Comparison of ENCODE assay signal across 8 mouse cellular contexts in genomic region chr6:70791824-70792535, GRCm38 (mm10). TPM values are rescaled to one million over a fixed set of nuclear protein-coding genes. Genes with fewer than 3 reads are reported as not detected.
DNase-seq lines count a peak whose midpoint lies in the region; ATAC-seq and TF ChIP-seq lines count a peak whose summit lies in the region.

Gene Rpia, minus strand, starts transcription at chr6:70792232.

- H3K36me3 ChIP-seq in ES-E14 (ENCODE audit: control insufficient read depth, insufficient read depth, low read length, poor library complexity, severe bottlenecking), result no peaks in the 10 kb centered on the region
- H3K36me3 ChIP-seq in forebrain, embryonic 16.5 days (ENCODE audit: control insufficient read depth, insufficient read depth), result no peaks in the 10 kb centered on the region
- no peaks in the 10 kb centered on the region for H3K36me3 ChIP-seq in lung, embryonic 14.5 days (ENCODE audit: insufficient read depth)
- no peaks in the 10 kb centered on the region for H3K36me3 ChIP-seq in thymus, adult 2 months (ENCODE audit: control insufficient read depth, insufficient read depth, low read length)

- ATAC-seq in forebrain, embryonic 16.5 days, result peak; percentile 99
- peak; percentile 98 for ATAC-seq in lung, embryonic 14.5 days (ENCODE audit: insufficient read depth)

- H3K27me3 ChIP-seq in forebrain, embryonic 16.5 days (replicated peaks; ENCODE audit: control insufficient read depth, insufficient read depth, low read length), result no peaks in the 10 kb centered on the region
- no peaks in the 10 kb centered on the region for H3K27me3 ChIP-seq in lung, embryonic 14.5 days (ENCODE audit: insufficient read depth, low read length)
- H3K27me3 ChIP-seq in thymus, adult 2 months (ENCODE audit: control insufficient read depth, insufficient read depth, low read length), result no peaks in the 10 kb centered on the region

- H3K4me3 ChIP-seq in ES-E14 (ENCODE audit: insufficient read depth in 1 of 2, low read depth in 1 of 2, low read length in 2 of 2, poor library complexity in 1 of 2, severe bottlenecking in 1 of 2), result peak within 1 kb of the TSS; percentile 72 to 93
- H3K4me3 ChIP-seq in forebrain, embryonic 16.5 days (replicated peaks; ENCODE audit: low read length), result peak within 1 kb of the TSS; percentile 95
- H3K4me3 ChIP-seq in layer of hippocampus, adult 2 months, result peak within 1 kb of the TSS; percentile 73
- H3K4me3 ChIP-seq in lung, embryonic 14.5 days (ENCODE audit: low read depth, low read length), result peak within 1 kb of the TSS; percentile 68
- peak within 1 kb of the TSS; percentile 88 for H3K4me3 ChIP-seq in olfactory bulb, adult 2 months (ENCODE audit: insufficient read depth, low read depth, low read length)
- peak within 1 kb of the TSS; percentile 63 for H3K4me3 ChIP-seq in thymus, adult 2 months (ENCODE audit: control insufficient read depth, insufficient read depth, low read length)

- peak; percentile 52 for TF ChIP-seq POLR2A in olfactory bulb, adult 2 months (IDR thresholded peaks at IDR 0.05; ENCODE audit: insufficient read depth, low read depth, low read length)
- peak; percentile 46; the same call in 1 of the 2 replicates for TF ChIP-seq POLR2A in thymus, adult 2 months (IDR thresholded peaks at IDR 0.05; ENCODE audit: control insufficient read depth, extremely low read depth, insufficient read depth, low read length, poor library complexity)

- peak; percentile 73 for TF ChIP-seq CTCF in layer of hippocampus, adult 2 months (conservative IDR thresholded peaks at IDR 0.05)
- TF ChIP-seq CTCF in lung, embryonic 14.5 days (IDR thresholded peaks at IDR 0.05; ENCODE audit: low read depth), result peak; percentile 23; the same call in 1 of the 2 replicates
- TF ChIP-seq CTCF in olfactory bulb, adult 2 months (IDR thresholded peaks at IDR 0.05; ENCODE audit: insufficient read depth, low read depth, low read length), result no peak
- TF ChIP-seq CTCF in thymus, adult 2 months (IDR thresholded peaks at IDR 0.05; ENCODE audit: borderline replicate concordance, control insufficient read depth, extremely low read depth, insufficient read depth, low read length, poor library complexity), result 0 out of 2 replicates have a peak, but pooled peaks have one; percentile 35

- H3K27ac ChIP-seq in ES-E14 (ENCODE audit: insufficient read depth, low read depth, low read length, poor library complexity, severe bottlenecking), result no peak within 1 kb of the TSS
- H3K27ac ChIP-seq in forebrain, embryonic 16.5 days (ENCODE audit: low read length), result peak within 1 kb of the TSS; percentile 56; the same call in 1 of the 2 replicates
- peak within 1 kb of the TSS; percentile 85 for H3K27ac ChIP-seq in layer of hippocampus, adult 2 months
- H3K27ac ChIP-seq in lung, embryonic 14.5 days (ENCODE audit: low read depth), result peak within 1 kb of the TSS; percentile 89
- H3K27ac ChIP-seq in olfactory bulb, adult 2 months (ENCODE audit: insufficient read depth, low read depth, low read length), result peak within 1 kb of the TSS; percentile 50; the same call in 1 of the 2 replicates
- H3K27ac ChIP-seq in thymus, adult 2 months (ENCODE audit: control insufficient read depth, insufficient read depth, low read length), result peak within 1 kb of the TSS; percentile 3; the same call in 1 of the 2 replicates

- H3K9me3 ChIP-seq in ES-E14 (ENCODE audit: control insufficient read depth, insufficient read depth, low read depth, low read length), result no peaks in the 10 kb centered on the region
- no peaks in the 10 kb centered on the region for H3K9me3 ChIP-seq in forebrain, embryonic 16.5 days (ENCODE audit: control insufficient read depth, low read length)
- H3K9me3 ChIP-seq in lung, embryonic 14.5 days (ENCODE audit: low read depth, low read length), result no peaks in the 10 kb centered on the region

- intact Hi-C loops in heart, postnatal 36 days (cut with DNase I), result loop anchor here (10.0 kb wide), 1 partner anchor 483 kb away; the partner anchor contains the start of gene Krcc1

- in situ Hi-C loops in ES-E14 (cut with MboI; ENCODE audit: low sequenced_read_pairs in 2 of 2, unreplicated experiment in 2 of 2), result no loop called here

- WGBS in forebrain, embryonic 16.5 days, result under 1% methylated on average over 59 of the region's 62 CpGs
- under 1% methylated on average over 53 of the region's 62 CpGs for WGBS in lung, embryonic 14.5 days
- 1% methylated on average over 60 of the region's 62 CpGs for WGBS in olfactory bulb, adult 2 months
- WGBS in thymus, adult 2 months, result under 1% methylated on average over 62 of the region's 62 CpGs

- DNase-seq in ES-E14 (ENCODE audit: low read depth, low spot score), result peak; percentile 92
- peak; percentile 96 for DNase-seq in cerebellum, adult 11-12 months
- DNase-seq in heart, postnatal 36 days, result peak; percentile 97 to 99
- peak; percentile 96 to 98 for DNase-seq in layer of hippocampus, adult 2 months (ENCODE audit: low spot score in 2 of 2)
- peak; percentile 99 for DNase-seq in lung, embryonic 14.5 days
- DNase-seq in thymus, adult 2 months, result peak; percentile 98

- H3K4me1 ChIP-seq in ES-E14 (ENCODE audit: control insufficient read depth in 2 of 2, insufficient read depth in 2 of 2, low read length in 2 of 2, poor library complexity in 1 of 2), result peaks cover 3 to 4% of the 10 kb centered on the region in 2 experiments; a peak in 2 of 4 replicates
- H3K4me1 ChIP-seq in forebrain, embryonic 16.5 days (replicated peaks; ENCODE audit: control insufficient read depth, insufficient read depth, low read length), result peaks cover 22% of the 10 kb centered on the region
- no peaks in the 10 kb centered on the region for H3K4me1 ChIP-seq in lung, embryonic 14.5 days (ENCODE audit: insufficient read depth)
- peaks cover 9% of the 10 kb centered on the region; the same call in 1 of the 2 replicates for H3K4me1 ChIP-seq in olfactory bulb, adult 2 months (ENCODE audit: control insufficient read depth, insufficient read depth, low read length)
- peaks cover 12% of the 10 kb centered on the region for H3K4me1 ChIP-seq in thymus, adult 2 months (replicated peaks; ENCODE audit: control insufficient read depth, insufficient read depth, low read length)

- peak within 1 kb of the TSS; percentile 78 for H3K9ac ChIP-seq in ES-E14 (ENCODE audit: insufficient read depth, low read depth, low read length, poor library complexity, severe bottlenecking)
- peak within 1 kb of the TSS; percentile 87 for H3K9ac ChIP-seq in forebrain, embryonic 16.5 days (replicated peaks; ENCODE audit: low read depth, low read length)
- peak within 1 kb of the TSS; percentile 65 for H3K9ac ChIP-seq in lung, embryonic 14.5 days

- peak within 1 kb of the TSS; percentile 99 for H3K4me2 ChIP-seq in forebrain, embryonic 16.5 days (ENCODE audit: low read length)
- peak within 1 kb of the TSS; percentile 92 for H3K4me2 ChIP-seq in lung, embryonic 14.5 days

TF ChIP-seq in ES-E14, 5 proteins besides CTCF, POLR2A, EP300 and RAD21:
- TF ChIP-seq HCFC1 (IDR thresholded peaks at IDR 0.05; ENCODE audit: borderline replicate concordance, insufficient read depth, low read length), result peak; percentile 99
- no peak for TF ChIP-seq ZNF384 (IDR thresholded peaks at IDR 0.05; ENCODE audit: low read depth, low read length)
- no peak for TF ChIP-seq ZC3H11A (IDR thresholded peaks at IDR 0.05; ENCODE audit: borderline replicate concordance, low read depth, low read length)
- no peak for TF ChIP-seq MAFK (IDR thresholded peaks at IDR 0.05; ENCODE audit: insufficient read depth, low read depth, low read length)
- TF ChIP-seq CHD2 (IDR thresholded peaks at IDR 0.05; ENCODE audit: low read depth, low read length), result no peak

RNA-seq across cellular contexts. Expression of gene Rpia, which starts in this region (rescaled TPM):
- 8.0 and 11.0 TPM in 2 replicates for total RNA-seq in ES-E14 (2012; rRNA removed)
- polyA plus RNA-seq in forebrain, embryonic 16.5 days (2015; fragmentation: Nextera tagmentation; extraction: Ambion mirVana), result 2.5 and 3.3 TPM in 2 replicates
- total RNA-seq in heart, postnatal 36 days (2021), result 10 to 100 TPM; 11.3 to 13.3 TPM
- total RNA-seq in layer of hippocampus, adult 2 months (2021), result 10 to 100 TPM; 11.2 to 12.5 TPM
- polyA plus RNA-seq in lung, embryonic 14.5 days (2014; fragmentation: Nextera tagmentation; extraction: Ambion mirVana), result 2.5 and 3.4 TPM in 2 replicates
- polyA plus RNA-seq in olfactory bulb, adult 2 months (2012; ENCODE audit: insufficient read depth, insufficient read length, low replicate concordance, missing spikeins), result not detected in 2 replicates
- polyA plus RNA-seq in thymus, adult 2 months (2012; rRNA removed), result 15.7 and 20.0 TPM in 2 replicates
